ENCODE assay signal across 22 mouse cellular contexts in genomic region chr3:68002415-68002814, GRCm38 (mm10).
DNase-seq lines count a peak whose midpoint lies in the region; ATAC-seq and TF ChIP-seq lines count a peak whose summit lies in the region.
"Had no signal": no experiment of that assay in that cellular context is flagged by ENCODE, and none has a peak within 500 bp of the region (broad histone marks: within the 10 kb centered on the region; RNA-seq: fewer than 3 reads in every experiment).

No protein-coding gene starts in this region.

- no peaks in the 10 kb centered on the region for H3K27me3 ChIP-seq in forebrain, embryonic 12.5 days
- H3K27me3 ChIP-seq in forebrain, embryonic 10.5 days (ENCODE audit: poor library complexity, severe bottlenecking), result no peaks in the 10 kb centered on the region
- no peaks in the 10 kb centered on the region for H3K27me3 ChIP-seq in midbrain, embryonic 11.5 days (ENCODE audit: control insufficient read depth, insufficient read depth, low read length)
- H3K27me3 ChIP-seq in midbrain, embryonic 14.5 days (ENCODE audit: control insufficient read depth, insufficient read depth, low read length), result no peaks in the 10 kb centered on the region
- no peaks in the 10 kb centered on the region for H3K27me3 ChIP-seq in forebrain, embryonic 16.5 days (replicated peaks; ENCODE audit: control insufficient read depth, insufficient read depth, low read length)
- H3K27me3 ChIP-seq: heart, embryonic 13.5 days; limb, embryonic 12.5 days; liver, embryonic 12.5 days had no signal

- TF ChIP-seq CTCF in layer of hippocampus, adult 2 months (conservative IDR thresholded peaks at IDR 0.05), result no peak

- DNase-seq in forebrain, embryonic 10.5 days (ENCODE audit: extremely low spot score, low spot score), result no peak
- peak in 1 of 2 experiments; percentile 9 for DNase-seq in layer of hippocampus, adult 2 months (ENCODE audit: low spot score in 2 of 2)
- DNase-seq in layer of hippocampus, adult 11-12 months (ENCODE audit: low spot score), result no peak
- DNase-seq in midbrain, embryonic 11.5 days (ENCODE audit: low spot score, missing footprints), result no peak
- DNase-seq in midbrain, embryonic 14.5 days, result no peak
- DNase-seq in heart, postnatal 36 days, result no peak
- DNase-seq: adrenal gland, adult 2 months; cerebellum, adult 9-10 months; gastrocnemius, postnatal 10 days; heart, adult 11 months; kidney, adult 2 months; kidney, postnatal 14 days; lung, postnatal 10 days; right cerebral cortex, postnatal 4 days; thymus, adult 2 months had no signal

- no peaks in the 10 kb centered on the region for H3K4me1 ChIP-seq in forebrain, embryonic 12.5 days
- H3K4me1 ChIP-seq in forebrain, embryonic 10.5 days, result no peaks in the 10 kb centered on the region
- H3K4me1 ChIP-seq in midbrain, embryonic 11.5 days (ENCODE audit: control insufficient read depth, insufficient read depth, low read length), result no peaks in the 10 kb centered on the region
- H3K4me1 ChIP-seq in midbrain, embryonic 14.5 days (ENCODE audit: control insufficient read depth, insufficient read depth, low read length), result no peaks in the 10 kb centered on the region
- no peaks in the 10 kb centered on the region for H3K4me1 ChIP-seq in forebrain, embryonic 16.5 days (replicated peaks; ENCODE audit: control insufficient read depth, insufficient read depth, low read length)
- H3K4me1 ChIP-seq: embryonic facial prominence, embryonic 10.5 days; heart, embryonic 13.5 days; limb, embryonic 12.5 days; liver, embryonic 12.5 days had no signal

- no peak overlapping the region for H3K4me2 ChIP-seq in forebrain, embryonic 12.5 days
- no peak overlapping the region for H3K4me2 ChIP-seq in midbrain, embryonic 11.5 days
- H3K4me2 ChIP-seq in midbrain, embryonic 14.5 days (ENCODE audit: low read length), result no peak overlapping the region
- H3K4me2 ChIP-seq in forebrain, embryonic 16.5 days (ENCODE audit: low read length), result no peak overlapping the region
- H3K4me2 ChIP-seq: heart, embryonic 13.5 days; limb, embryonic 12.5 days; liver, embryonic 12.5 days had no signal

- no peak overlapping the region for H3K9ac ChIP-seq in forebrain, embryonic 12.5 days
- H3K9ac ChIP-seq in midbrain, embryonic 11.5 days (ENCODE audit: low read length), result no peak overlapping the region
- H3K9ac ChIP-seq in midbrain, embryonic 14.5 days (replicated peaks; ENCODE audit: low read length), result no peak overlapping the region
- H3K9ac ChIP-seq in forebrain, embryonic 16.5 days (replicated peaks; ENCODE audit: low read depth, low read length), result no peak overlapping the region
- H3K9ac ChIP-seq: heart, embryonic 13.5 days; limb, embryonic 12.5 days; liver, embryonic 12.5 days had no signal

- intact Hi-C loops in heart, postnatal 36 days (cut with DNase I), result no loop called here

- H3K9me3 ChIP-seq in forebrain, embryonic 12.5 days, result no peaks in the 10 kb centered on the region
- H3K9me3 ChIP-seq in forebrain, embryonic 10.5 days, result no peaks in the 10 kb centered on the region
- H3K9me3 ChIP-seq in midbrain, embryonic 11.5 days (ENCODE audit: control insufficient read depth, low read length), result no peaks in the 10 kb centered on the region
- no peaks in the 10 kb centered on the region for H3K9me3 ChIP-seq in midbrain, embryonic 14.5 days (ENCODE audit: control insufficient read depth, low read length)
- H3K9me3 ChIP-seq in forebrain, embryonic 16.5 days (ENCODE audit: control insufficient read depth, low read length), result no peaks in the 10 kb centered on the region
- H3K9me3 ChIP-seq: embryonic facial prominence, embryonic 10.5 days; heart, embryonic 13.5 days; limb, embryonic 12.5 days; liver, embryonic 12.5 days had no signal

- no peak overlapping the region for H3K27ac ChIP-seq in forebrain, embryonic 12.5 days
- H3K27ac ChIP-seq in forebrain, embryonic 10.5 days, result no peak overlapping the region
- peak overlapping the region; percentile 68 for H3K27ac ChIP-seq in layer of hippocampus, adult 2 months
- no peak overlapping the region for H3K27ac ChIP-seq in midbrain, embryonic 11.5 days (ENCODE audit: low read depth, low read length)
- H3K27ac ChIP-seq in midbrain, embryonic 14.5 days (replicated peaks; ENCODE audit: low read depth, low read length), result no peak overlapping the region
- H3K27ac ChIP-seq in forebrain, embryonic 16.5 days (ENCODE audit: low read length), result no peak overlapping the region
- H3K27ac ChIP-seq: embryonic facial prominence, embryonic 10.5 days; heart, embryonic 13.5 days; limb, embryonic 12.5 days; liver, embryonic 12.5 days had no signal

- H3K4me3 ChIP-seq in forebrain, embryonic 12.5 days (replicated peaks), result no peak overlapping the region
- no peak overlapping the region for H3K4me3 ChIP-seq in forebrain, embryonic 10.5 days
- H3K4me3 ChIP-seq in layer of hippocampus, adult 2 months, result no peak overlapping the region
- no peak overlapping the region for H3K4me3 ChIP-seq in midbrain, embryonic 11.5 days (ENCODE audit: low read depth, low read length)
- no peak overlapping the region for H3K4me3 ChIP-seq in midbrain, embryonic 14.5 days (replicated peaks; ENCODE audit: low read depth, low read length)
- no peak overlapping the region for H3K4me3 ChIP-seq in forebrain, embryonic 16.5 days (replicated peaks; ENCODE audit: low read length)
- H3K4me3 ChIP-seq: embryonic facial prominence, embryonic 10.5 days; heart, embryonic 13.5 days; limb, embryonic 12.5 days; liver, embryonic 12.5 days had no signal

- 56% methylated on average over 4 of the region's 4 CpGs for WGBS in forebrain, embryonic 12.5 days
- WGBS in forebrain, embryonic 10.5 days, result 91% methylated on average over 4 of the region's 4 CpGs
- WGBS in midbrain, embryonic 11.5 days, result 82% methylated on average over 4 of the region's 4 CpGs
- WGBS in midbrain, embryonic 14.5 days, result 78% methylated on average over 4 of the region's 4 CpGs
- WGBS in forebrain, embryonic 16.5 days, result 67% methylated on average over 4 of the region's 4 CpGs

- 0 out of 2 replicates have a peak, but pooled peaks have one; percentile 49 for ATAC-seq in forebrain, embryonic 12.5 days (ENCODE audit: low FRiP score)
- peak; percentile 22; the same call in 1 of the 2 replicates for ATAC-seq in midbrain, embryonic 11.5 days (ENCODE audit: low FRiP score)
- ATAC-seq in midbrain, embryonic 14.5 days (ENCODE audit: low FRiP score, low TSS enrichment), result no peak
- ATAC-seq in forebrain, embryonic 16.5 days, result peak; percentile 55
- ATAC-seq: inflammation-experienced regulatory T-cells, adult 6 months; liver, embryonic 12.5 days had no signal

- no peaks in the 10 kb centered on the region for H3K36me3 ChIP-seq in forebrain, embryonic 12.5 days (replicated peaks)
- no peaks in the 10 kb centered on the region for H3K36me3 ChIP-seq in forebrain, embryonic 10.5 days (replicated peaks)
- no peaks in the 10 kb centered on the region for H3K36me3 ChIP-seq in midbrain, embryonic 11.5 days (ENCODE audit: control insufficient read depth, insufficient read depth, low read length)
- H3K36me3 ChIP-seq in midbrain, embryonic 14.5 days (ENCODE audit: control insufficient read depth, insufficient read depth, low read length), result no peaks in the 10 kb centered on the region
- no peaks in the 10 kb centered on the region for H3K36me3 ChIP-seq in forebrain, embryonic 16.5 days (ENCODE audit: control insufficient read depth, insufficient read depth)
- H3K36me3 ChIP-seq: embryonic facial prominence, embryonic 10.5 days; heart, embryonic 13.5 days; limb, embryonic 12.5 days; liver, embryonic 12.5 days had no signal
